Mouse (Mus musculus): ENCODE measurements around the gene Ppfia1.
A peak's percentile ranks its signal among the peaks of the same experiment; 100 is the strongest.

Gene Ppfia1

DNA sequence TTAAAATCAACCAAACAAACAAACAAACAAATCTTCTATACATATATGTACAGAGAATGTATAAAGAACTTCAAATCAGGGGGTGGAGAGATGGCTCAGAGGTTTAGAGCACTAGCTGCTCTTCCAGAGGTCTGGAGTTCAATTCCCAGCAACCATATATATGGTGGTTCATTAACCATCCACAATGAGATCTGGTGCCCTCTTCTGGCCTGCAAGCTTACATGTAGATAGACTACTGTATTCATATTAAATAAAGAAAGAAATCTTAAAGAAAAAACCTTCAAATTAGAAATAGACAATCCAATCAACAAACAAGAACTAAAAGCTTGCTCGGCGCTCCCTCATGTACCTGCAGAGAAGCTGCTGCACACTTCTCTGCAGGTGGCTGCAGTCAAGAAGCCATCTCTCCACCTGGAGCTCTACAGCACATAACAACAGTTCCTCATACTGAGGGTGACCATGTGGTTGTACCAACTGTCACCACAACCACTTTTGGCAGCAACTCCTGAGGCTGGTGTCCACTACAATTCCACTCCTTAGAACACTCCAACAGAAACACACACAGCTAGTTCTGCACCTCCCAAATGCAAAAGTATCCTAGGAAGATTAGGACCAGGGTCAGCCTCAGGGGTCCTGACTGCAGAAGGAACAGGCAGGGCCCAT lies 3.5 kb downstream of the Ppfia1 start:
- peak; percentile 64 to 68 for DNase-seq

- peak in 1 of 2 experiments; percentile 20 for DNase-seq
These were observed 8.3 kb downstream of the Ppfia1 start for GRCm38 (mm10) chr7:144545231-144545630.

DNA sequence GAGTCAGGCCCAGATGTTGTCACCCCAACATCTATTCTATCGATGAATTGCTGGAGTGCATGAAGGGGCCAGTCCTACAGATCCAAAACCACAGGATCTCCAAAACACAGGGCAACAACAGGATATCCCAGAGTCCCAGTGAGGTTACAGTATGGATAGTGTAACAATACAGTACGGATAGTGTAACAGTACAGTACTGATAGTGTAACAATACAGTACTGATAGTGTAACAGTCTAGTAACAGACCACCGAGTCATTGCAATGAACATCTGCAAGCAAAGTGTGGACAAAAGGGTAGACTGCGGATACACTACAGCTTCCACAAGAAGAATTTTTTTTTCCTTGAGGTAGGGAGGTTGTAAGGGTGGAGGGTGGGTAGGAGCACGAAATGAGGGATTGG lies 12.2 kb downstream of the Ppfia1 start:
- DNase-seq = no peak

GRCm38 (mm10) chr7:144539146-144539545 lies 14.4 kb downstream of the Ppfia1 start:
- no peak for DNase-seq

DNA sequence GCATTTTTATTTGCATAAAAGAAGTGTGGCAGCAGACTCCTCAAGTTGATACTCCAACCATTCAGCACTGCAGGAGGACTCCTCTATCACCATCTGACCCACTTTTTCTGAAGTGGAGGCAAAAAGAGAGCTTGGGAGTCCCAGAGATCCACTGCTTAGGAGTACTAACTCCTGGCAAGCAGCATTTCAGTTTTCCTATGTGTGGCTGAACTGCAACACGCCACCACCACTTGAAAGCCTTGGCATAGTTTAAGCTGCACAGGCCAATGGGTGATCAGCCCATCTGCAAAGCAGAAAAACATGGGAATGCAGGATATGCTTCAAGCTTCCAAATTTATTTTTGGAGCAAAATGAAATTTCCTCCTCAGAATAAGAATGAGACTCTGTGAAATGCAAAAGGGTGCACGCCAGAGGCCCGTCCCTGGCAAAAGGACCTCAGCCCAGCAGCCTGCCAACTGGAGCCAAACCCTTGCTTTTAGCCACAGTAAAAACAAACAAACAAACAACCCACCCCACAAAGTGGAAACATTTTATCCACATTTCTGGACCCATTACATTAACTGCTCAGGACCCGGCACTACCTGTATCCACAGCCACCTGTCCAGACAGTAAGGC lies 15.4 kb downstream of the Ppfia1 start:
- peak; percentile 39 to 44 for DNase-seq

- no peak for DNase-seq
These were observed 17.2 kb downstream of the Ppfia1 start for GRCm38 (mm10) chr7:144536367-144536766.

GRCm38 (mm10) chr7:144534773-144535172 lies 18.8 kb downstream of the Ppfia1 start:
- no peak for DNase-seq

DNA sequence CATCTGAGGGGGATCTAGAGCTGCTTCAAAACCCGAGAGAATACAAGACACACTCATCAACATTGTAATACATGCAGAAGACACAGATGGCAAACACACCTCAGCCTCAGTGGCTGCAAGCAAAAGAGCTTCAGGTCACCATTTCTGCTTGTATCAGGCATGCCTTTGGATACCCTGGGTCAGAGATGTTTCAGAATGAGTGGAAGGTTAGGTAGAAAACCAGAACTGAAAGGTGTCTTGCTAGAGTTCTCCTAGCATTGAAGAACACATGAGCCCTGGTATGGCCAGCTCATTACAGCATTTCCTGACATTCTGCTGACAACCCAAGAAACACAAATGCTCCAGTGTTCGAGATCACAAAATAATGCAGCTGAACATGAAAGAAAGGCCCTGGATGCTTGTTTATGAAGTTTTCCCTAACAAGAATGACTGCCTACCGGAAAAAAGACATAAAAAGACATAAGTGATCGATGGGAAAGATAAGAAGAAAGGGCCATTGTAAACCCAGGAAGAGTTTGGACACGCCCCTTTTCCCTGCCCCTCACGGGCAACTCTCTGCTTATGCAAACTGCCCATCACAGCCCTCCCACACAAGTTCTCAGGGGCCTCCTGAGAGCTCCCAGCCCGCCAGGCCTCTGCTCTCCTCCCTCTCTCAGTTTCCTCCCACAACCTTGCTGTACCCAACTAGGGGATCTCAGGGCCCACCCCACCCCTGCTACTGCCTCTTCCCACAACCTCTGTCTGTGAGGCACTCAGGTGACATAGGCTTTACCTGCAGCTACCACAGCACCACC lies 21.7 kb downstream of the Ppfia1 start:
- no peak for DNase-seq

DNA sequence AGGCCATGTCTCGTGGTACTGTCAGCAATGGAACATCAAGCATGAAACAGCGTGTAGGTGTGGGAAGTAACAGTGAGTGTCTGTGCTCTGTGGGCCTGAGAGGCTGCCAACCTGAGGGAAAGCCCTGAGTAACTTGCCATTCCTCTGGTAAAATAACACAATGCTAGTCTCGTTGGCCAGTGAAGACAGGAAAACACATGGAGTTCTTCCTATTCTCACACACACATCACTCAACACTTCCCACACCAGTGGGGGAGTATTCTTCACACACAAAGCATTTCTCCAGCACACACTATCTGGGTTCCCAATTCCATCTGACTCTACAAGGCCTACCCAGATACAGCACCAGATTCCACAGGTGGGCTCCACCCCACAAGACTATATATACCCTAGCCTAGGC lies 23.7 kb downstream of the Ppfia1 start:
- no peak for DNase-seq

GRCm38 (mm10) chr7:144527723-144528221 lies 25.8 kb downstream of the Ppfia1 start:
- peak; percentile 62 to 64 for DNase-seq

DNA sequence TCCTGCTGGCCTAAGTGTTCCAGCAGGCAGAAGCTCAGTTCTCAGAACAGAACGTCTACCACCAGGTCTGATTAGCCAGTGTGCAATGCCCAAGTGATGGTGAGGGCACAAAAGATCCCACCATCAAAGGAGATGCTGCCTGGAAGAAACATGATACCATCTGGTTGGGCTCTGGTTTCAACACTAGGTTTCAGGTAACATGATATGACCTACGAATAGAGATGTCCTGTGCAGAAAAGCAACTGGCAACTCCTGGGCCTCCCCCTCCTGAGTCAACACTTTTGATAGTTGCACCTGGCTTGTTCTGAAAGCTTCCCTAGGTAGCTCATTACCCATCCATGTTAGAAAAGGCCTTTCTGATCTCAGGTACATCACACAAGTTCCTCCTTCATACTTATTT lies 26.9 kb downstream of the Ppfia1 start:
- no peak for DNase-seq

DNA sequence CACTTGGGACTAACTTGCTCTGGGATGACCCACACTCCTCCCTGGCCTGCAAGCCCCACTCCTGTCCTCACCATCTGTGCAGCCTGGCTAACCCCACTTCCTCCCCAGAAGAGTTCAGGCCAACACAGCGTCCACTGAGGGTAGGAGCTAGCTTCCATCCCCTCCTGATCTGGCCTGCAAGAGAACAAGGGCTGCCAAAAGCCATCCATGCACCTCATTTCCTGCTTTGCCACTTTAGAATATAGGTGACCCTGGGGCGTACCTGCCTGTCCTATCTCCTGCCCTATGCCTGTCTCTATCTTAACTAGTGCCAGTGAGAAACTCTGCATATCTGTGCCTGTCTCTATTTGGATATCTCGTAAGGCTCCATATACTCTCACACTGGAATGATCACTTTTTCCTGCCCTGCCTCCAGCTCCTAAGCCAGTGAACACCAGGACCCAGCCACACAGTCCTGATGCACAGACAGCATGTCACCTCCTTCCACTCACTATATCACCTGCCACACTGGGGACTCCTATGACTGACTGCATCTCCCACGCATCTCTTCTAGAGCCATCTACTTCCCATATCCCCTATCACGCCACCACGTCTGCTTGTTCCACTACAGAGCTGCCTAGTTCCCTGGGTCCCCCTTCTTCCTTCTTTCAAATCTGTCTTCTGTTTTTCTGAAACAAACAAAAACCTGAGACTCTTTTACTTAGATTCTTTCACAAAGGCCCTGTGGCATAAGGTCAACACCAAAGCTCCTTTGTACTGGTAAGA lies 28.9 kb downstream of the Ppfia1 start:
- peak; percentile 58 to 70 for DNase-seq

DNA sequence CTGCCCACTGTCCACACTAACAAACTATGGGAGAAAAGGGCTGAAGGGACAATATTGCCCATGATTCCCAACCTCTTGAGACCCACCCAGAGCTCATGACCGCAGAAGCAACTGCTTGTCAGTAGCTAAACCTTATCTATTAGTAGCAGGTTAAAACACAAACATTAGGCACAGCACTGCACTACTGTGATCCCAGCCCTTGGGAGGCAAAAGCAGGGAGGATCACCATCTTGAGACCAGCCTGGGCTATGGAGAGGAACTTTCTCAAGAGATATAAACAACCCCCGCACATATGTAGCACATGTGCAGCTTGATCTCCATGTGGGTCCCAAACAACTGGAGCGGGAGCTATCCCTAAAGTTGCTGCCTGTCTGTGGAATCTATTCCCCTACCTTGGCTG lies 30.1 kb downstream of the Ppfia1 start:
- DNase-seq = no peak

GRCm38 (mm10) chr7:144521927-144522326 lies 31.6 kb downstream of the Ppfia1 start:
- no peak for DNase-seq

DNA sequence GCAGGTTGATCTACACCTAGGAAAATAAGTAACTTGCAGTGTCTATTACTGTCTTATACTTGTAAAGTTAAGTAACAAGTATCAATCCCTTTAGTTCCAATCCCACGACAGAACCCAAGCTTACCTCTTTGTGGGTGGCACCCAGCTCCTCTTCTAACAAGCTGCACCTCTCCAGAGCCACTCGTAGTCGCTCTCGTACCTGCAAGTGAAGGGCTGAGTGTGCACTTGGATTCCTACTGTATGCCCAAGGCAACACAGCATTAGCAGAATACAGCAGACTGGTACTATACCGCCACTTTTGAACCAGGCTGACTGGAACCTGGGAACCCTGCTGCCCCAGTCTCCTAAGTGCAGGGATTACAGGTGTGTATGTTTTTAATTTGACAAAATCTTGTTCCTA lies 33.7 kb downstream of the Ppfia1 start:
- no peak for DNase-seq

DNA sequence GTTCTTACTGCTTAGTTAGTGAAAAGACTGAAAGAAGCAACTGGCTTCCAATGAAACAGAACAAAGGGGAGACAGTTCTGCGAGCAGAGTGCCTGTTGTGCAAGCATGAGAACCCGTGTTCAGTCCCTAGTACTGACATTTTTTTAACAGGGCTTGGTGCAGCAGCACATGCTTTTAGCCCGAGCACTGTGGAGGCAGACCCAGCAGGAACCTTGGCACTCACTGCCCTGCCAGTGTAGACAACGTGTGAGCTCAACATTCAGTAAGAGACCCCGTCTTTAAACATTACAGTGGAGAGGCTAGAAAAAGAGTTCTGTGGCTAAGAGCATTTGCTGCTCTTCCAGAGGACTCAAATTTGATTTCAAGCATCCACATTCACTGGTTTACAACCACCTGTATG lies 36.8 kb downstream of the Ppfia1 start:
- DNase-seq = peak in 1 of 2 experiments; percentile 38

DNA sequence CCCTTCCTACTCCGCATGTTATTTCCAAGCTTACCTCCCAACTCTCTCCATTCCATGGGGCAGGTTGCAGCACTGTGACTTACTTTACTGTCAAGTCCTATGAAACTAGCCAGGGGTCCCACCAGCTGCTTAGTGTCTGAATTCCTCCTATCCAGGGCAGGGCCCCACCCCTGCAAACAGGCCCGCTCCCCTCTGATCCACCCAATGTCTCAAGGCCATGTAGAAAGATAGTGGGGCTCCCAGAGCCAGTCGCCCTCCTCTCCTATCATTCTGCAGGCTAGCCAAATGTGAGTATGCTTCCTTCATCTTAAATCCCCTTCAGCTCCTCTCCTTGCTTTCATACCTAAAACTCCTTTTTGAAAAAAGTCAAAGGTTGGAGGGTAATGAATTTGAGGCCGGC lies 44.4 kb downstream of the Ppfia1 start:
- no peak for DNase-seq

- no peak for DNase-seq
These were observed 46.7 kb downstream of the Ppfia1 start for GRCm38 (mm10) chr7:144506807-144507206.

GRCm38 (mm10) chr7:144503959-144504358 lies 49.6 kb downstream of the Ppfia1 start:
- no peak for DNase-seq

DNA sequence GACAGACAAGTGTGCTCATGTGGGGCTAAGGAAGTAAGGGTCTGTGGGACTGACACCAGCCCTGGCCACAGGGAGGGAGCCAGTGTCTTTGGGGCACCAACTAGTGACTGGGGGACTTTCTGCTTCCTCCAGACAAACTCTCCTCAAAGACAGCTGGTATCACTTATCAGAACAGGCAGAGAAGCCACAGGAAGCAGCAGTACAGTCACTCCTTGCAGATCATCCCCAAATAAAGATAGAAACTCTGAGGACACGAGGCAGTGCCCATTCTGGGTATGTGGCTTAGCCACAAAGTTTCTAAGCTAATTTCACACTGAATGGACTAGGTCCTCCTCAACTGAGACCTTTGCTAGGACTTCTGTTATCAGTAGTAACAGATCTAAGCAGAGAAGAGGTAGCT lies 60.6 kb downstream of the Ppfia1 start:
- DNase-seq = no peak

DNA sequence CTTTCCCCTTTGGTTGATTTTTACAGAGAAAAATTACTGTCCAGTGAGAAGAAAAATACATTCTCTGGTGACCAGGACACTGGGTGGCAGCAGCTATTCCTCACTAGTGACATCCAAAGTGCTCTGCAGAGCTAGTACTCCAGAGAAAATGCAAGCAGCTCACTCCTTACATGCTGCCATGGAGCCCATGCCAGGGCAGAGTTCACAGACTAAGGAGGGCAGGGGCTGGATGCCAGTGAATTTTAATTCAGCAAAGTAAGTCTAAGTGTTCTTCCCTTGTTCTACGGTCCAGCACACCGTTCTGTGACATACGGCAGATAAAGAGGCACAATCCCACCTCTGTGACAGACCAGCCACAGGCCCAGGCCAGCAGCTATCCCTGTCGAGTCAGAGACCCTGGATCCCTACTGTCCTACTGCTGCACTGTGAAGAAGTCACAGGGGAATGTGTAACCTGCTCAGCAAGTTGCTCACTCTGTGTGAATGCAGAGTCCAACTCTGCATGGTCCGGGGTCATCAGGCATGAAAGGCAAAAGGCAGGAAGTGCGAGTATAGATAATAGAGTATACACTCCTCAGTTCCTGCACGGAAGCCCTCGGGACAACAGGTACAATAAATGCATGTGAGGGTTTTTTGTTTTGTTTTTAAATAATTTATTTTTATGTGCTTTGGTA lies 63.2 kb downstream of the Ppfia1 start:
- DNase-seq = no peak

GRCm38 (mm10) chr7:144489067-144489774 lies 64.3 kb downstream of the Ppfia1 start:
- DNase-seq = no peak
